Mouse (Mus musculus) cerebellum, adult 9-11 months (tissue): ENCODE measurements around the gene Foxj2.

Experiments used
- DNase-seq: peaks from one replicate; pipeline ENCODE4 v3.0.0; 2022

Foxj2 gene

DNA sequence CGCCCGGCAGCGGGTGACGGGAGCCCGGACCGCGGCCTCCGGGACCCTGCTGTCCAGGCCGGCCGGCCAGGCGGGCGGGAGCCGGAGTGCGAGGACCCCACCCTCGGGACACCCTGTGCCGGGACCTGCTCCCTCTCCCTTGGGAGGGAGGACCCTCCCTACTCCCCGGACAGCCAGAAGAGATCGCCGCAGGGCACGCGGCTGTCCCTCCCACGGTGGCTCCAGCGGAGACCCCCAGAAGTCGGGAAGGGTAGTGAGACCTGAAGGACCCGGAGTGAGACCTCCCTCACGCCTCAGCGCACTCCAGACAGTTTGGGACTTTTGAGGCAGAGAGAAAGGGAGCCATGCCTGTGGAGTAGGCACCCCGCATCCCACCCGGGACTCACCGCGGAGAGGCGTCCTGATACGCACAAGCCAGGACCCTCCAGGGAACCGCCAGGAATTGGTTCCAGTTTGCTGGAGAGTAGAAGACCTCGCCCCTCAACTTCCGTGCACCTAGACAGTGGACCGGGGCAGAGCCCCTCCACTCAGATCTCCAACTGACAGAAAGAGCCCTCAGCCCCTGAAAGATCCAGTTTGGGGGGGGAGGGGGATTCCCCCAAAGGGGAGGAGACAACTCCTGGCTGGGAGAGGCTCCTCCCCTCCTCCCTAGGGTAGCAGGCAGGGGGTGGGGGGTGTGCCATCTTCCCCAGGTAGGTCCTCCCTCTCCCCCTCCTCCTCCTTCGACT, 521 bp downstream of the Foxj2 start:
- peak; percentile 73 for DNase-seq

DNA sequence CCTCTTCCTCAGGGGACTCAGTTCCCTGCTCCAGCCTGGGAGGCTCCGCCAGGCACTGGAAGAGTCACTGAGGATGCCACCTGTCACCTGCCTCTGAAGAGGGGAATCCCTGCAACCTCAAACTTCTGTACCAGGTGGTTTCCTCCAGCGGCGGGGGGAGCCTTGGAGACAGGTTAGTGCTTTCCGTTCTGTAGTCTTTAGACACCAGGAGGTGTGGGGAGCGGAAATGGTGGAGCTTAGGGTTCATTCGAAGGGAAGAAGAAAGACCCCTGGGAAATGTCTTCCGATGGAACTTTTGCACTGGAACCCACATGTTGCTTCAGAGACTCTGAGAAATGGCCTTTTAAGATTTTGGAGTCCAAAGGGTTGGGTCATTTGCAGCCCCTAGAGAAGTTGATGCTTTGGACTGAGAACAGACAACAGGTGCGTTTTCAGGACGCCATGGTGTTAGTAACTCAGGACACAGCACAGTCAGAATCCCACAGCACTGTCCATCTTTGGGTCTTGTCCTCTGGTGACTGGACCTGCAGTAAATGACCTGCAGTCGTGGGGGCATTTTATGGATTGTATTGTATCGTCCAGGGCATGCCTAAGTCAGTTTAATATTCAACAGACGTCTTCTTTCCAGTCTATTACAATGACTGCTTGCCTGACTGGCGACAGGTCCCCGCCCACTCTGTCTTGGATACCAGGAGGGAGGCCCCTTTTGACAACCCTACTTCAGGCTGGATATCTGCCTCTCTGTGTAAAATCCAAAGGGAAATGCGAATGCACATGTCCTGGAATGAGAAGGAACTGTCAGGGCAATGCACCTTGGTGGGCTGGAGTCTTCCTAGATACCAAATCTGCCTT, 1.3 kb downstream of the Foxj2 start:
- no peak for DNase-seq

DNA sequence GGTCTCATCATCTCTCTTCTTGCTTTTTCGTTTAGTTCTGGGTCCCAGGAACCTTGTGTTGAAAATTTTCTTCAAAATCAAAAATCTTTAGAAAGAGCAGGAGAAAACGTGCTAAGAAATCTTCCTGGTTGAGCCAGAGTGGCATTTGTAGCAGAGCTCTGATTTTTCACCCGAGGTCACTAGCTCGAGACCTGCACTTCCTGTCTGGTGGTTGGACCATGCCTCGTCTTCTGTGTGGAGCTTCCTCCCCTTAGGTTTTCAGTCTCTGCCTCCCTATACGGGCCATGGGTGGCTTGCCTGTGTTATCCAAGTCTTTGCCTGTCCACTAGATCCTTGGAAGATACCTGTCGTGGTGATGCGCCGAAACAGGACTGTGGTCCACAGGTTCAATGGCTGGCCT, 2.1 kb downstream of the Foxj2 start:
- no peak for DNase-seq

DNA sequence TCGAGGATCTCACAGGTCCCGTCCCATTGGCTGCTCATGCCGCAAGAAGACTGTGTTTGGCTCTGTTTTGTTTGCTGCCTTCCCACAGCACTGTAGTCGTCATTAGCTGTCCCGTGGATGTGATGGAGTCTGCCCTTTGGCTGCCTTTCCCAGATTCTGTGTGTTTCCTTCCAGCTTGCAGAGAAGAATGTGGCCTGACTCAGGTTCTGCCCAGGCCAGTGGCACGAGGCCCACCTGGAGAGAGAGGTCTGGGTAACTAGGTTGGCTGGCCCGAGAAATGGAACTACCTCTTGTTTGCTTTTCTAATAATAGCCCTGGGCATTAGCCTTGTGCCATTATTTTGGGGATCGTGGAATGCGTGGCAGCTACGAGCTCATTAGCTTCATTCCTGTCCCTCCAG, 4.4 kb downstream of the Foxj2 start:
- peak; percentile 69 for DNase-seq

DNA sequence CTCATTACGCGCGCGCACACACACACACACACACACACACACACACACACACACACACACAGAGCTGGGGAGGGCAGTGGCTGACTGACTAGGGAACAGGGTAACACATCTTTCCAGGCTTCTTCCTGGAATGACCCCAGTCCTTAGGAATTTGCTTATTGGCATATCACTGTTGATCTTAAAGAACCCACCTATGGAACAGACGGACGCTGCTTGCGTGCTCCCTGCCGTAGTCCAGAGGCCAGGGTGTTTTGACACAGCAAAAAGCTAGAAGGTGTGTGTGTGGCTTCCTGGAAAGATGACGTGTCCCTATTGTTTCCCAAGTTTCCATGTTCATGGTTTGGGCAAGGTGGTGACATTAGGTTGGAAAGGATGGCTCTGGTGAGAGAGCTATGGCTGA, 5.5 kb downstream of the Foxj2 start:
- DNase-seq = no peak

DNA sequence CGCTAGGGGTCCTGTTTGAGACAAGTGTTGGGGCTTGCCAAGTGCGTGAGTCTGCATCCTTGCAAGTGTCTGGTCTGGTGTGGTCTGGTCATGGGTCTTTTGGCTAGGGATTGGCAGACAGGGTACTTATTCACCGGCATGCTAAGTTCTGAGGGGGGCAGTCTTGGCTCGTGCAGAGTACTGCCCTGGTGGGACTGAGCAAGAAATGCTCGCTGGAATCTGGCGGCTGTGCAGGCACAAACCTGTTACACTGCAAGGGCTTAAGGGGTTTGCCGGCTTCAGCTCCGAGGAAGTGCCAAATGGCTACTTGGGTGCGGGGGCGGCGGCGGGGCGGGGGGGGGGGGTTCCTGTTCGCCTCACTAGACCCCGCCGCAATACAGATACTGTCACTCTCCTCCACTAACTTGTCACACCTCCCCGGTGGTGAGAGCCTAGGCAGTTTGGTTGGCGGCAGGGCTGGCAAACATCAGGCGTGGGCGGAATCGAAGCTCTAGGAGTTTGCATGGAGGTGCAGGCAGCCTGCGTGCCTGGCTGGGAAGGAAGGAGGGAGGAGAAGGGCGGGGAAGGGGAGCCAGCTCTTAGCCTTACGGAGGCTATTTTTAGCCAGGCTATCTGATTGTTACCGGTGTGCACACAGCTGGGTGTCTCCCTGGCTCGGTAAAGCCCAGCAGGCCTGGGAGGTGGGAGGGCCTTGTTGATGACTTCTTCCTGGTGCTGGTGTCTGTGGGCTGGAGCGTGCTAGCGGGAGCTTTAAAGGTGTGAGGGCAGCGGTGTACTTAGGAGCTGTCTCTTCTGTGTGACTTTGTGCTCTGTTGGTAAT, 6.4 kb downstream of the Foxj2 start:
- peak; percentile 83 for DNase-seq

DNA sequence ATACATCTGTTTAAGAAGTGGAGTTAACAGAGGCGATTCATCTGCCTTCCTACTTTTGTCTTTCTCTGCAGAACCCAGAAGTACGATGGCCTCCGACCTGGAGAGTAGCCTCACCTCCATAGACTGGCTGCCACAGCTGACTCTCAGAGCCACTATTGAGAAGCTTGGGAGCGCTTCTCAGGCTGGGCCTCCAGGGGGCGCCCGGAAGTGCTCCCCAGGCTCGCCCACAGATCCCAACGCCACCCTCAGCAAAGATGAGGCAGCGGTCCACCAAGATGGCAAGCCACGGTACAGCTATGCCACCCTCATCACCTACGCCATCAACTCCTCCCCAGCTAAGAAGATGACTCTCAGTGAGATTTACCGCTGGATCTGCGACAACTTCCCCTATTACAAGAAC, 8.4 kb downstream of the Foxj2 start:
- DNase-seq = peak; percentile 39

DNA sequence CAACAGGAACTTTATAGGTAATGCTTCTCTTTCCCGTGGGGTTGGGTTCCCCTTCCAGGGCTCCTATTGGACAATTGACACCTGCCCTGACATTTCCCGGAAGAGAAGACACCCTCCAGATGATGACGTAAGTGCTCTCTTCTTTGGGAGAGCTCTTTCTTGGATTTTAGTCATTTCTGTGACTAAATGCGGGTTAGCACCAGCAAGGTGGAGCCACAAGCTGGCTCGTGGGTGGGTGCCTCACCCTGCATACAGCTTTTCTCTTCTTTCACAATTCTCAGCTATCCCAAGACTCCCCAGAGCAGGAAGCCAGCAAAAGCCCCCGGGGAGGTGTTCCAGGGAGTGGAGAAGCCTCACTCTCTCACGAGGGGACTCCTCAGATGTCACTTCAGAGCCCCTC, 13.2 kb downstream of the Foxj2 start:
- no peak for DNase-seq

DNA sequence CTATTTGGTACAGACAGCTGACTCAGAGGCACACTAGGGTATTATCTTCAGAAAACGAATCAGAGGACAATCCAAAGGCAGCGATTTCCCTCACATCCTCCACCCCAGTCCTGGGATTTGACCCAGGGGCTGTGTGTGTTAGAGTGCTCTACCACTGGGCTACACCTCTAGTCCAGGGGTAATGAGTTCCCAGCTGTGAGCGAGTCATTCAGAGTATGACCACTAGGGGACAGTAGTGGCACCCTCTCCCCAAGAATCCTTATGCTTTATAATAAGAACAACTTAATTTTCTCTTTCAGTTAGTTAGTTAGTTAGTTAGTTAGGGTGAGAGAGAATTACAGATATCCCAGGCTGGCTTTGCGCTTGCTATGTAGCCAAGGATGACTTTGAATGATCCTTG, 14.7 kb downstream of the Foxj2 start:
- DNase-seq = no peak

DNA sequence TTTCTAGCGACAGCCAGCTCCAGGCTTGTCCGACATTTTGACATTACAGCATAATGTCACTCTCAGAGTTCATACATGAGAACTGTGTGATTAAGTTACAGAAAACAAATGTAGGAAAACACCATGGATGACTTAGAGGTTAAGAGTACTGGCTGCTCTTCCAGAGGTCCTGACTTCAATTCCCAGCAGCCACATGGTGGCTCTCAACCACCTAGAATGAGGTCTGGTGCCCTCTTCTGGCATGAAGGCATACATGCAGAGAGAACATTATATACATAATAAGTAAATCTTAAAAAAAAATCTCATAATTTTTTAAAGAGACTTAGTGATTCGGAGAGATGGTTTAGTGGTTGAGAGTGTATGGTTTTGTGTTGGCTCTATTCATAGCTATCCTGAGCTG, 17.3 kb downstream of the Foxj2 start:
- no peak for DNase-seq

DNA sequence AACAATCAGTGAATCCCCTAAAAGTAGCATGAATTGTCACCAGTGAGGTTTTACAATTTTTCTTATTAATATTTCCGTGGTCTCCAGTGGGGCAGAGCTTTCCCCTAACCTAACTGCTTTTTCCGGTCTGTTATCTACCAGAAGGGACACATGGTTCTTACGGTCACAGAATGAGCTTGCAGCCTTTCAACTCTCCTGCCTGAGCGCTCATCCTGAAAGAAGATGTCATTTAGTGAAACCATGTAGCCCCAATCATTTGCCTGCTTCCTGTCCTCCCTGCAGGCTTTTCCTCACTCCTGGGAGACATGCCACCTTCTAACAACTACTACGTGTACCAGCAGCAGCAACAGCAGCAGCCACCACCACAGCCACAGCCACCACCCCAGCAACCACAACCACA, 17.8 kb downstream of the Foxj2 start:
- no peak for DNase-seq

DNA sequence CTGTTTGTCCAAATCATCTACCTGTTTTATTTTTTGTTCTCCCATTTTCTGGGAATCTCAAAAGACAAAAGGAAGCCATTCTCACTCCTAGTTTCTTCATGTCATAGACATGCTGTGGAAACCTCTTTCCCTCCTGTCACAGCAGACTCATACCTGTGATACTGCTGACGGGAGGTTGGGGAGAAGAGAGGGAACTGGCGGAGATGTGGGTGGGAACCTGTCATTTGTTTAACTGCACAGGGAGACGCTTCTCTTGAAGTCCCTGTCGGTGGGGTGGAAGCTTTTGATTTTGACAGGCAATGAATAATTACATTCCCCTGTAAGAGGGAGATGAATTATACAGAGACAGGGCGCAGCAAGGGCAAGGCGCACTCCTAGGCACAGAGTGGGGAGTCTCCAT, 24.0 kb downstream of the Foxj2 start:
- no peak for DNase-seq

DNA sequence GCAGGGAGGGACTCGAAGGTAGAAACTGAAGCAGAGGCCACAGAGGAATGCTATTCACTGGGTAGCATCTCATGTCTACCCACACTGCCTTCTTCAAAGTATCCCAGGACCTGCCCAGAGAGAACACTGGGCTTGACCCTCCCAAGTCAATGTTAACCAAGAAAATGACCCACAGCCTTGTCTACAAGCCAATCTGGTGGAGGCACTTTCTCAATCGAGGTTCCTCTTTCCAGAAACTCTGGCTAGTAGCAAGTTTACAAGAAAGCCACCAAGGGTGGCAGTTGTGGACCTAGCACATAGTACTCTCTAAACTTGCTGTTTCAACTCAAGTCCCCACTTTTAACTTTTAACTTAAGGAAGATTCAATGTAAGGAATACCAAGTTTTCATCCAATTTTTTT, 33.0 kb downstream of the Foxj2 start:
- no peak for DNase-seq

DNA sequence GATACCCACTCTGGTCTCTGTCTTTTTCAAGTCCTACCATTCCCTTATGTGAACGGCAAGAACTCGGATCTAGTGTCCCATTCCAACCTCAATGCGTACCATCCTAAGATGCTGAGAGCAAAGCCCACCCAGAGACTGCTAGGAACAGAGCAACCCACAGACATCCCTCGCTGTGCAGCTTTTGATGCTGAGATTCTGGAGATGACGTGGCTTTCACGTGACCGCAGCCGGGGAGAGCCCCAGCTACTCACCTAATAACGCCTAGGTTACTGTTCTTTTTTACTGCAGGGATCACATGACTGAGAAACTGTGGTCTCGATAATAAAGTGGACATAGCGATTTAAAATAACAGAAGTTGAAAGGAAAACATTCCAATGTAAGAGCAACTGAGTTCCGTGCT, 34.8 kb downstream of the Foxj2 start:
- DNase-seq = no peak

DNA sequence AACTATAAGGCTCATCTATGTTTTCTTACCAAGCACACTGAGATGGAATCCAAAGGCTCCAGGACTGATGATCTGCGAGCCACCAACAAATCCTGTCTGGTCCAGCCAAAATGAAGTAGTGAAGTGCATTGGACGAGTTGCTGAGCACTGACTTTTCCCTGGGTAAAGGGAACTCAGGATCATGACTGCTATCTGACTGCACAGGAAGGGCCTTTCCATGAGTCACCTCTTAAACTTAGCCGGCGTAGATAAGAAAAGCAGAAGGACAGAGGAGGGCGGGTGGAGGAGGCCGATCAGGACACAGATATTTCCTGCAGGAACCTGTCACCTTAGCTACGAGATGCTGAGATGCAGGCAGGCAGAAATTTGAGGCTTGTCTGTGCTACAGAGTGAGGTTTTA, 36.2 kb downstream of the Foxj2 start, which contains the start of gene C3ar1:
Gene C3ar1 (minus strand): TSS at position 207 of the 400 bp plus-strand sequence.
- DNase-seq = no peak

DNA sequence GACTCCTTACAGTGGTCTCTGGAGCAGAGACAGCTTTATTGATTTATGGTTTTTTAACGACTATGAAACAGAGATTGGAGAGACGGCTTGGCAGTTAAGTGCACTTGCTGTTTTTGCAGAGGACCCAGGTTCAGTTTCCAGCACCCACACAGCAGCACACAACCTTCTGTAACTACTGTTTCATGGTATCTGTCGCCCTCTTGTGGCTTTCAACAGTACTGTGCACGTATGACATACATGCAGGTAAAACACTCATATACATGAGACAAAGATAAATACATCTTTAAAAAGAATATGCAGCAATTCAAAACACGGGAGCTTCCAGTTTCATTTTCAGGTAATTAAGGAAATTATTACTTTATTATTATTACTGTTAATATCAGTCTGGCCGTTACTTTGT, 42.7 kb downstream of the Foxj2 start:
- no peak for DNase-seq

DNA sequence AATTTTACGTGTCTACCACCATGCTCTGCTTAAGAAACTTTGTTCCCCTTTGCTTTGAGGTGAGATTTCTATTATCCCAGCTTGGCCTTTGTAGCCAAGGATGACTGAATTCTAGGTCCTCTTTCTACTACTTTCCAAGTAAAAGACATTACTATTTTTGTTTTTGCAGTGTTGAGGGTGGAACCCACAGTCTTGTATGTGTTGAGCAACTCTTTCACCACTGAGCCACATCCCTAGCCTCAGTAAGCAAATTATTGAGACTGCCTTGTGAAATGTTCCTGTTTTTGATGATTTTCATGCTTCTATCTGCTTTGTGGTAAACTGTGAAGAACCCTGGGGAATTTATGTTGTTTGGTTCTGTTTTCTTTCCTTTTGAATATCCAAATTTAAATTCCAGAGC, 43.2 kb downstream of the Foxj2 start:
- no peak for DNase-seq

DNA sequence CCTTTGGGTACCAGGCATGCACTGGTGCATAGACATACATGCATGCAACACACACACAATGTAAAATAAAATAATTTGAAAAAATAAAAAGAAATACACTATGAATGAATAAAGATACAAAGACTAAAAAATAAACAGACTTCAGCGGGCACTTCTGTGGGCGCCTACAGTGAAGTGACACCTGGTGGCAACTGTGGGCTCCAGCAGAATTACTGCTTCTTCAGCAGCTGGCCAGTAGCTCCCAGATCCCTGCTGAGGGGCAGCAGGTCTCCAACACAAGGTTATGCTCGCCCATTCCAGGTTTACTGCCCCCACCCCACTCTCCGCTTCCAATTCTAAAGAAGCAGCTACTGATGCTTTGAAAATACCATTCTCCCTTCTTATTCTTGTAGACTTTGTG, 48.2 kb downstream of the Foxj2 start:
- no peak for DNase-seq

DNA sequence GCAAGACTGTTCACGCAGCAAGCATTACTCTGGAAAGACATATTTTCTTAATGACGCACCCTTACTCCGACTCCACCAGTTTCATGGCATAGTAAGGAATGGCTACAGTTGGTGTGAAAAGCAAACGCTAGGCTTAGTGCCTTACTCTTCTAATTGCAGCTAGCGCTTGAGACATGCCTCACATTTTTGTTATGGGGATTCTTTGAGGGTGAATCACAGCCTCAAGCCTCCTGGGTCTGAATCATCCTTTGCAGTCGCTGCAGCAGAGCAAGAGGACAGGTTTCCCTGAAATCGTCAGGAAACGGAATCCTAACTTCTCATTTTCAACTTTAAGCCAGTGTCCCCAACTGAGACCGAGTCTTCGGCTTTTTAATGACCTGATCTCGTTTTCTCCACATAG, 50.1 kb downstream of the Foxj2 start:
- no peak for DNase-seq

DNA sequence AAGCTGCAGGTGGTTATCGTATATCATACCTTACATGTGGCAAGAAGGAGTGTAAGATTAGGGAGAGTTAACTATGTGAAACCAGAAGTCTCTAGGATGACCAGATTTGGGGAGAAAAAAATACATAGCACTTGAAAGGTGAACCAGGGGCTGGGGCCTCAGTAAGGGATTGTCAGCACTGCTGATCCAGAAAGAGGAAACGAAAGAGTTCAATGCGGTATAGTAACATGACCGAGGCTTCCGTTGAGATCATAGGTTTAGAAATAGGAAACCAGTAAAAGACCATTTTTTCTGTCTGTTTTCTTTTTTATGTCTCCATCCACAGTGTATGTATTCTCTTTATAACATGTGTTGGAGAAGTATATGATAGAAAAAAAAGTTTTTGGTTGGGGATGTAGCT, 53.1 kb downstream of the Foxj2 start:
- DNase-seq = no peak

DNA sequence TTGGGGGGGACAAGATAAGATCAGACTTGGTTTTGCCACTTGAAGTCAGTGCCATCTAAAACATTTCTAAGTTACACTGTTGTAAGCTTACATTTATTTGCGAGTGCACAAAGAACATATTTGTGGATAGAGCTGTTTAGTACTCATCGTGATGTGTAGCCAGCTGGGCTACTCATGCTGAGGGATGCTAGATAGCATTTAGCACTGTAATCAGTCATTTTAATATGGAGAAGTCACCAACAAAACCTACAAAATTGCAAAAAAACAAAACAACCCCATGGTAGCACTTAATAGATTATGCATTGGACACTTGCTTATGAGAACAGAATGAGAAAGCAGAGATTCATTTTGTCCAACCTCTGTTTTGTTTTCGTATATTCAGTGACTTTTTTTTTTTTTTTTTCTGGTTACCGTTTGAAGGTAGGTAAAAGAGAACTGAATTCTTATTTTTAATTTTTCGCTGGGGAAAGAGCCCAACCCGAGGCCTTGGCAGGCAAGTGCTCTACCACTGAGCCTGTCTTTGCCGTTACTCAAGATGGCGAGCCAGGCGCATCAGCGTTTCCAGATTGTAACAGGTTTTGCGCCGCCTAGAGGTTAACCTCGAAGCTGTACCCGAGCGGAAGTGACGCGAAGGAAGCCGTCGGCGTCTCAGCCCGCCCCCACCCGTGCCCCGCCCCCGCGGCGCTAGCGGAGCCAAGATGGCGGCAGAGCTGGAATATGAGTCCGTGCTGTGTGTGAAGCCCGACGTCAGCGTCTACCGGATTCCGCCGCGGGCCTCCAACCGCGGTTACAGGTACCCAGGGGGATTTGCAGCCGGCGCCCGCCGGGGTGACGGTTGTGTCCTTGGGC, 54.4 kb downstream of the Foxj2 start, which contains the start of gene Necap1:
Gene Necap1 (plus strand): TSS at position 604 of the 849 bp plus-strand sequence.
- DNase-seq = peak; percentile 97

DNA sequence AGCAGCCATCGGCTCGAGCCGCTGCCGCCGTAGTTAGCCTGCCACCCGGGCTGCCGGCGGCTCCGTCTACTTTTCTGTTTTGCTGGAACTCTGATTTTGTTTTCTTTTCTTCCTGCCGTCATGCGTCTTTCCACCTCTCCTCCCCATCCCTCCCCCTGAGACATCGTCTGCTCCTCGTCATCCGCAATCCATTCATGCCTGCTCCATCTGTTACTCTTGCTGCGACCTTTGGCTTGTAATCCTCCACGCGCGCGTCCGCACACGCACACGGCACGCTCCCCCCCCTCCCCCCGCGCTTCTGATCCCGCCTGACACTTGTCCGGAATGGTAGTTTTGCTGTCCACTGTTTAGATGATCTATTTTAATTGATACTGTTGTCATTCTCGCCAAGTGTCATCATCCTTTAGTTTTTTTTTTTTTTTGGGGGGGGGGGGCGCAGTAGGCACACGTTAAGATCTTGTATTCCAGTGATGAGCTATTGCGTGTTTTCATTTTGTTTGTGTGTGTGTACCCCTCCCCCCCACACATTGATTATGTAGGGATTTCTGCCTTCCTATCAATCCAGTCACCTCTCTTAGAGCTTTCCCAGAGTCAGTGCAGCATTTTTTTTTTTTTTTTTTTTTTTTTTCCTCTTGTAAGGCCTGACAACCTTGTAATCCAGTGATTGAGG, 55.1 kb downstream of the Foxj2 start:
- DNase-seq = peak; percentile 31
